Mouse (Mus musculus): ENCODE results near the gene Gm15155. TPM values are rescaled to one million over a fixed set of nuclear protein-coding genes. Genes with fewer than 3 reads are reported as not detected.
A peak's percentile ranks its signal among the peaks of the same experiment; 100 is the strongest.
"Not testable (repeated sequence)": the region's sequence is repeated elsewhere in the genome, so short reads cannot be mapped to it uniquely, and the experiment has no call there.

The Gm15155 gene
- polyA plus RNA-seq, 1 experiment from 2014 or later, result 0.39 TPM

GRCm38 (mm10) chrX:155625671-155626196, 1.2 kb downstream of the Gm15155 start:
- Histone ChIP-seq H3K27me3 (no peaks in the 10 kb centered on the region), H3K36me3 (no peaks in the 10 kb centered on the region), H3K4me2 (peak overlapping the region; percentile 73), H3K27ac (replicated peaks) (peak overlapping the region; percentile 34; the same call in 1 of the 2 replicates), H3K9ac (peak overlapping the region; percentile 16; the same call in 1 of the 2 replicates), H3K9me3 (no peaks in the 10 kb centered on the region), H3K4me3 (peak overlapping the region; percentile 31), H3K4me1 (replicated peaks) (no peaks in the 10 kb centered on the region)
- no peak for ATAC-seq (ENCODE audit: low FRiP score, low read depth)
- 14% methylated on average over 13 of the region's 13 CpGs for WGBS

DNA sequence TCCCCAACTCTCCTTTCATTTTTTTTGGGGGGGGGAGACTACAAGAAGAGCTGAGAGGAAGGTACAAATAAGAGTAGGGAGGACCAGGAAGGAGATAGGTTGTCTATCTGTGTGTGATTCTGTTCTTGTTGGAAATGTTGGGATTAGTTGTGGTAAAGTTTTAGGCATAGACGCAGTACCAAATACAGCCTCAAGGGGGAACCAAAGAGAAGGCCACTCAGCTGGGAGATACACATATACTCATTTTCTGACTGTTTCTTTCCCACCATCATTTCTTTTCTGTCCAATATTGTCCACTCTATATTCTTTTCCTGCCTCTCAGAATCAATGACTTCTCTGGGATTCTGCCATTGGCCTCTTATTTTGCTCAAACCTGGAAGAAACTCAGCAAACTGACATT, 19.4 kb downstream of the Gm15155 start:
- Histone ChIP-seq H3K9me3 (no peaks in the 10 kb centered on the region), H3K36me3 (no peaks in the 10 kb centered on the region), H3K27me3 (no peaks in the 10 kb centered on the region), H3K27ac (replicated peaks) (no peak overlapping the region), H3K4me2 (no peak overlapping the region), H3K4me1 (replicated peaks) (no peaks in the 10 kb centered on the region), H3K4me3 (no peak overlapping the region), H3K9ac (no peak overlapping the region)
- ATAC-seq (ENCODE audit: low FRiP score, low read depth), result no peak
- WGBS, result 0% methylated on average over 1 of the region's 1 CpGs

- Histone ChIP-seq H3K4me3 (no peak overlapping the region), H3K4me2 (no peak overlapping the region), H3K36me3 (no peaks in the 10 kb centered on the region), H3K9ac (no peak overlapping the region), H3K27me3 (no peaks in the 10 kb centered on the region), H3K27ac (replicated peaks) (no peak overlapping the region), H3K4me1 (replicated peaks) (no peaks in the 10 kb centered on the region), H3K9me3 (no peaks in the 10 kb centered on the region)
- 87% methylated on average over 3 of the region's 3 CpGs for WGBS
- no peak for ATAC-seq (ENCODE audit: low FRiP score, low read depth)
Observed at GRCm38 (mm10) chrX:155645975-155646374, 21.4 kb downstream of the Gm15155 start.

GRCm38 (mm10) chrX:155657971-155658370, 33.4 kb downstream of the Gm15155 start:
- H3K27me3 ChIP-seq, result no peaks in the 10 kb centered on the region
- H3K9ac ChIP-seq, result no peak overlapping the region
- H3K4me3 ChIP-seq, result no peak overlapping the region
- H3K4me2 ChIP-seq, result no peak overlapping the region
- WGBS, result 85% methylated on average over 1 of the region's 1 CpGs
- no peak for ATAC-seq (ENCODE audit: low FRiP score, low read depth)
- no peaks in the 10 kb centered on the region for H3K4me1 ChIP-seq (replicated peaks)
- H3K9me3 ChIP-seq, result no peaks in the 10 kb centered on the region
- H3K27ac ChIP-seq (replicated peaks), result no peak overlapping the region
- no peaks in the 10 kb centered on the region for H3K36me3 ChIP-seq

DNA sequence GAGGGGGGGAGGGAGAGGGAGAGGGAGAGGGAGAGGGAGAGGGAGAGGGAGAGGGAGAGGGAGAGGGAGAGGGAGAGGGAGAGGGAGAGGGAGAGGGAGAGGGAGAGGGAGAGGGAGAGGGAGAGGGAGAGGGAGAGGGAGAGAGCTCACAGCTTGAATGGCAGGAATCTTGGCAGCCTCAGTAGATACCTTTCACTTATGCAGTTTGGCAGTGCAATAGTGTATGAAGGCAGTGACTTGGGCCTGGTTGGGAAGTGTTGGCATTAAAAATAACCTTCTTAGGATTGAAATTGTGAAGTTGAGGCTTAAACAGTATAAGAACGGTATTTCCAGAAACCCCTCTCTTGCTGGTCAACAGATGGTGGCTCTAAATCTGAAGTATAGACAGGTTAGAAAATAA, 65.9 kb downstream of the Gm15155 start:
- not testable (repeated sequence) for H3K27ac ChIP-seq (replicated peaks); H3K9ac ChIP-seq; H3K4me2 ChIP-seq; ATAC-seq (ENCODE audit: low FRiP score, low read depth); H3K9me3 ChIP-seq; H3K36me3 ChIP-seq; H3K4me1 ChIP-seq (replicated peaks); H3K4me3 ChIP-seq; H3K27me3 ChIP-seq
- 91% methylated on average over 1 of the region's 1 CpGs for WGBS

- H3K9ac ChIP-seq, result no peak overlapping the region
- H3K4me2 ChIP-seq, result no peak overlapping the region
- H3K36me3 ChIP-seq, result no peaks in the 10 kb centered on the region
- no peaks in the 10 kb centered on the region for H3K9me3 ChIP-seq
- no peaks in the 10 kb centered on the region for H3K27me3 ChIP-seq
- ATAC-seq (ENCODE audit: low FRiP score, low read depth), result no peak
- WGBS, result 79% methylated on average over 3 of the region's 3 CpGs
- H3K4me1 ChIP-seq (replicated peaks), result no peaks in the 10 kb centered on the region
- no peak overlapping the region for H3K4me3 ChIP-seq
- H3K27ac ChIP-seq (replicated peaks), result no peak overlapping the region
Observed at GRCm38 (mm10) chrX:155724157-155724556, 99.6 kb downstream of the Gm15155 start.

DNA sequence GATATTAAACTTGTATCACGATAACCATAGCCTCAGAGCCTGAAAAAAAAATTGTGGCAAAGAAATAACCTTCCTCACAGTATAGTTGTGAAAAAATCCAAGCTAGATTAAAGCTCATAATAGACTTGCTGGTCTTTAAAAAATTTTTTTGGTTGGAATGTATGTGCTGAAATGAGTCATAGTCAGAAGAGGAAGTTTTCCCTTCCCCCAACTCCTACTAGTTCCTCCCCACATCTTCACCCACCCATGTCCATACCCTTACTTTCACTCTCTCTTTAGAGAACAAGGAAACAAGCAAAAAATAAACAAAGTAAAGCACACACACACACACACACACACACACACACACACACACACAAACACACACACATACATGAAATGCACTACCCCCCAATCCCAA, 103.8 kb downstream of the Gm15155 start:
- H3K4me1 ChIP-seq (replicated peaks), result no peaks in the 10 kb centered on the region
- no peaks in the 10 kb centered on the region for H3K27me3 ChIP-seq
- WGBS, result 88% methylated on average over 1 of the region's 1 CpGs
- ATAC-seq (ENCODE audit: low FRiP score, low read depth), result no peak
- no peak overlapping the region for H3K4me3 ChIP-seq
- H3K4me2 ChIP-seq, result no peak overlapping the region
- H3K9ac ChIP-seq, result no peak overlapping the region
- H3K27ac ChIP-seq (replicated peaks), result no peak overlapping the region
- no peaks in the 10 kb centered on the region for H3K36me3 ChIP-seq
- H3K9me3 ChIP-seq, result no peaks in the 10 kb centered on the region

GRCm38 (mm10) chrX:155888118-155888517, 263.6 kb downstream of the Gm15155 start:
- ATAC-seq (ENCODE audit: low FRiP score, low read depth), result no peak
- WGBS, result 27% methylated on average over 1 of the region's 1 CpGs

GRCm38 (mm10) chrX:155900040-155900439, 275.5 kb downstream of the Gm15155 start:
- H3K36me3 ChIP-seq, result no peaks in the 10 kb centered on the region
- no peak overlapping the region for H3K4me3 ChIP-seq
- 83% methylated on average over 1 of the region's 1 CpGs for WGBS
- H3K27ac ChIP-seq (replicated peaks), result no peak overlapping the region
- no peaks in the 10 kb centered on the region for H3K9me3 ChIP-seq
- H3K4me1 ChIP-seq (replicated peaks), result no peaks in the 10 kb centered on the region
- no peak overlapping the region for H3K9ac ChIP-seq
- no peaks in the 10 kb centered on the region for H3K27me3 ChIP-seq
- no peak overlapping the region for H3K4me2 ChIP-seq
- no peak for ATAC-seq (ENCODE audit: low FRiP score, low read depth)

More at GRCm38 (mm10) chrX:155888118-155888517, 263.6 kb downstream of the Gm15155 start:
- Histone ChIP-seq H3K4me3 (no peak overlapping the region), H3K27ac (replicated peaks) (no peak overlapping the region), H3K4me2 (no peak overlapping the region), H3K36me3 (no peaks in the 10 kb centered on the region), H3K4me1 (replicated peaks) (no peaks in the 10 kb centered on the region), H3K27me3 (no peaks in the 10 kb centered on the region), H3K9me3 (no peaks in the 10 kb centered on the region), H3K9ac (no peak overlapping the region)

GRCm38 (mm10) chrX:155901742-155902141, 277.2 kb downstream of the Gm15155 start:
- no peak overlapping the region for H3K27ac ChIP-seq (replicated peaks)
- no peak overlapping the region for H3K4me3 ChIP-seq
- H3K36me3 ChIP-seq, result no peaks in the 10 kb centered on the region
- H3K9me3 ChIP-seq, result no peaks in the 10 kb centered on the region
- H3K4me1 ChIP-seq (replicated peaks), result no peaks in the 10 kb centered on the region
- no peak overlapping the region for H3K4me2 ChIP-seq
- no peaks in the 10 kb centered on the region for H3K27me3 ChIP-seq
- no peak overlapping the region for H3K9ac ChIP-seq
- no peak for ATAC-seq (ENCODE audit: low FRiP score, low read depth)

- H3K9ac ChIP-seq, result no peak overlapping the region
- WGBS, result 12% methylated on average over 1 of the region's 1 CpGs
- no peaks in the 10 kb centered on the region for H3K27me3 ChIP-seq
- H3K4me3 ChIP-seq, result no peak overlapping the region
- no peaks in the 10 kb centered on the region for H3K36me3 ChIP-seq
- H3K27ac ChIP-seq (replicated peaks), result no peak overlapping the region
- H3K4me2 ChIP-seq, result no peak overlapping the region
- no peaks in the 10 kb centered on the region for H3K4me1 ChIP-seq (replicated peaks)
- no peaks in the 10 kb centered on the region for H3K9me3 ChIP-seq
- ATAC-seq (ENCODE audit: low FRiP score, low read depth), result no peak
Observed at GRCm38 (mm10) chrX:155903108-155903507, 278.6 kb downstream of the Gm15155 start.

GRCm38 (mm10) chrX:156009756-156010155, 385.2 kb downstream of the Gm15155 start:
- 84% methylated on average over 1 of the region's 1 CpGs for WGBS

GRCm38 (mm10) chrX:156155776-156156175, 531.2 kb downstream of the Gm15155 start:
- no peak for ATAC-seq (ENCODE audit: low FRiP score, low read depth)
- Histone ChIP-seq H3K27ac (replicated peaks) (no peak overlapping the region), H3K27me3 (no peaks in the 10 kb centered on the region), H3K4me3 (no peak overlapping the region), H3K4me2 (no peak overlapping the region), H3K36me3 (no peaks in the 10 kb centered on the region), H3K4me1 (replicated peaks) (no peaks in the 10 kb centered on the region), H3K9me3 (no peaks in the 10 kb centered on the region), H3K9ac (no peak overlapping the region)
- 77% methylated on average over 2 of the region's 2 CpGs for WGBS

More at GRCm38 (mm10) chrX:156009756-156010155, 385.2 kb downstream of the Gm15155 start:
- ATAC-seq (ENCODE audit: low FRiP score, low read depth), result no peak
- Histone ChIP-seq H3K9me3 (no peaks in the 10 kb centered on the region), H3K36me3 (no peaks in the 10 kb centered on the region), H3K4me1 (replicated peaks) (no peaks in the 10 kb centered on the region), H3K4me2 (no peak overlapping the region), H3K9ac (no peak overlapping the region), H3K27me3 (no peaks in the 10 kb centered on the region), H3K4me3 (no peak overlapping the region), H3K27ac (replicated peaks) (no peak overlapping the region)

Measured in hindbrain, embryonic 15.5 days (tissue).